In the genomic region with DNA sequence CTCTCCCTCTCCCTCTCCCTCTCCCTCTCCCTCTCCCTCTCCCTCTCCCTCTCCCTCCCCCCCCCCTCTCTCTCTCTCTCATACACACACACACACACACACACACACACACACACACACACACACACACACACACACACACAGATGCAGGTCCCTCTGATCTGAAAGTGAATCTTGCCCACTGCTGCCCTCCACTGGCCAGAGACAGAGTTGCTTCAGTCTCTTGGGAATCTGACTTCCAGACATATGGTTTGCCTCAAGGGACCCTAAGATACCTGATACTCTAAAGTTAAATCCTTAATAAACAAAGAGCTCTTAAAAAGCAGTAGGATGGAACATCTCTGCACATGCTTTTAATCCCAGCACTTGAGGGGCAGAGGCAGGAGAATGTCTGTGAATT, we compare ENCODE assay signal across 8 mouse cellular contexts. TPM values are rescaled to one million over a fixed set of nuclear protein-coding genes. Genes with fewer than 3 reads are reported as not detected.
DNase-seq lines count a peak whose midpoint lies in the region; ATAC-seq lines count a peak whose summit lies in the region.
"Not testable (repeated sequence)": the region's sequence is repeated elsewhere in the genome, so short reads cannot be mapped to it uniquely, and the experiment has no call there.

No protein-coding gene starts in this region.

- H3K36me3 ChIP-seq in liver, embryonic 13.5 days: not testable (repeated sequence)

- H3K27me3 ChIP-seq in liver, embryonic 13.5 days: not testable (repeated sequence)

- H3K4me2 ChIP-seq in liver, embryonic 13.5 days: not testable (repeated sequence)

- not testable (repeated sequence) for H3K9me3 ChIP-seq in liver, embryonic 13.5 days (replicated peaks)

- not testable (repeated sequence) for H3K4me3 ChIP-seq in liver, embryonic 13.5 days (replicated peaks)

- ATAC-seq in liver, embryonic 13.5 days (ENCODE audit: low read depth): not testable (repeated sequence)

- peak; percentile 86 for DNase-seq in CD4-positive, CD25-positive, alpha-beta regulatory T cell, adult 2 months (ENCODE audit: low read depth, low spot score)
- DNase-seq in adrenal gland, postnatal 36 days: peak; percentile 77 to 85
- peak; percentile 67 for DNase-seq in embryo, embryonic 11.5 days (ENCODE audit: low read depth, low spot score)
- peak; percentile 41 for DNase-seq in heart, adult 8-10 months (ENCODE audit: low spot score)
- DNase-seq in kidney, postnatal 36 days: peak; percentile 79 to 89
- DNase-seq in liver, embryonic 13.5 days: peak; percentile 53
- peak; percentile 72 for DNase-seq in ovary, postnatal 36 days (ENCODE audit: low spot score)
- peak; percentile 39 for DNase-seq in testis, postnatal 14 days (ENCODE audit: low spot score)

- not testable (repeated sequence) for H3K9ac ChIP-seq in liver, embryonic 13.5 days

- not testable (repeated sequence) for H3K27ac ChIP-seq in liver, embryonic 13.5 days

- peaks cover 44% of the 10 kb centered on the region for H3K4me1 ChIP-seq in liver, embryonic 13.5 days (replicated peaks)

RNA-seq across cellular contexts. Expression of a gene that starts 25.2 kb away (rescaled TPM):
- 10 to 100 TPM in 1 of 2 experiments, 1 to 10 TPM in 1; 8.1 to 12.0 TPM for total RNA-seq in adrenal gland, postnatal 36 days (2021)
- 1 to 10 TPM in 3 of 4 experiments, under 1 TPM in 1; 0.97 to 1.1 (median 1.0) TPM for total RNA-seq in heart, adult 8-10 months (2022)
- polyA plus RNA-seq in liver, embryonic 13.5 days (2015; fragmentation: Nextera tagmentation; extraction: Ambion mirVana): 0.30 and 0.35 TPM in 2 replicates

RNA-seq across cellular contexts. Expression of a gene that starts 52.4 kb away (rescaled TPM):
- total RNA-seq in adrenal gland, postnatal 36 days (2021): 10 to 100 TPM; 26.8 TPM
- 10 to 100 TPM; 10.1 to 13.3 (median 12.3) TPM for total RNA-seq in heart, adult 8-10 months (2022)
- polyA plus RNA-seq in liver, embryonic 13.5 days (2015; fragmentation: Nextera tagmentation; extraction: Ambion mirVana): 7.1 and 7.3 TPM in 2 replicates

Comparison
In these comparisons a context has a peak if more than half of its experiments do, and no peak if none do; other contexts are left out.
1. RNA of a gene that starts 25.2 kb away (total RNA-seq): 8.1 to 12.0 TPM in adrenal gland, postnatal 36 days; 0.97 to 1.1 TPM in heart, adult 8-10 months; every median in the first group is over 4 times any median in the second.
2. Peak in every context shown above with its lines, with median percentiles within 50 percentile points of each other: DNase-seq.